Mouse (Mus musculus) intestine, embryonic 15.5 days (tissue): ENCODE measurements at regions not wholly inside any gene's neighbourhood (a gene's known extent, or its start where the extent isn't known, plus 50 kb on each side); places are given as distances from the start of the nearest gene placed in this dataset.

Experiments used
- ATAC-seq: fragments of 200-750 bp; cut with Nextera tagmentation; 2 replicates; pipeline ENCODE4 v1.8.0; 2017; ENCODE audit warnings: moderate TSS enrichment, moderate library complexity
- H3K27ac ChIP-seq: fragments of 300-500 bp; sonication (generic); 2 replicates; pipeline ENCODE4 v1.5.1; 2015; ENCODE audit warnings: mild to moderate bottlenecking, inconsistent platforms
- H3K27me3 ChIP-seq: fragments of 300-500 bp; sonication (generic); replicated peaks from 2 replicates; pipeline ENCODE4 v1.6.1; 2015; ENCODE audit warnings: inconsistent platforms
- H3K36me3 ChIP-seq: fragments of 300-500 bp; sonication (generic); 2 replicates; pipeline ENCODE4 v1.6.1; 2015; ENCODE audit warnings: inconsistent platforms
- H3K4me1 ChIP-seq: fragments of 300-500 bp; sonication (generic); replicated peaks from 2 replicates; pipeline ENCODE4 v1.6.1; 2015; ENCODE audit warnings: inconsistent platforms
- H3K4me2 ChIP-seq: fragments of 300-500 bp; sonication (generic); replicated peaks from 2 replicates; pipeline ENCODE4 v1.6.1; 2015; ENCODE audit warnings: mild to moderate bottlenecking, inconsistent platforms
- H3K4me3 ChIP-seq: fragments of 300-500 bp; sonication (generic); replicated peaks from 2 replicates; pipeline ENCODE4 v1.5.1; 2015; ENCODE audit warnings: inconsistent platforms
- H3K9ac ChIP-seq: fragments of 300-500 bp; sonication (generic); 2 replicates; pipeline ENCODE4 v1.6.1; 2015; ENCODE audit warnings: inconsistent platforms
- H3K9me3 ChIP-seq: fragments of 300-500 bp; sonication (generic); 2 replicates; pipeline ENCODE4 v1.6.1; 2016; ENCODE audit warnings: inconsistent platforms
- WGBS: fragments of 180-500 bp; shearing (Covaris S2); methylation state at CpG from one replicate; pipeline ENCODE4 v1.1.7; 2015; 5-methylcytosine and 5-hydroxymethylcytosine counted together

DNA sequence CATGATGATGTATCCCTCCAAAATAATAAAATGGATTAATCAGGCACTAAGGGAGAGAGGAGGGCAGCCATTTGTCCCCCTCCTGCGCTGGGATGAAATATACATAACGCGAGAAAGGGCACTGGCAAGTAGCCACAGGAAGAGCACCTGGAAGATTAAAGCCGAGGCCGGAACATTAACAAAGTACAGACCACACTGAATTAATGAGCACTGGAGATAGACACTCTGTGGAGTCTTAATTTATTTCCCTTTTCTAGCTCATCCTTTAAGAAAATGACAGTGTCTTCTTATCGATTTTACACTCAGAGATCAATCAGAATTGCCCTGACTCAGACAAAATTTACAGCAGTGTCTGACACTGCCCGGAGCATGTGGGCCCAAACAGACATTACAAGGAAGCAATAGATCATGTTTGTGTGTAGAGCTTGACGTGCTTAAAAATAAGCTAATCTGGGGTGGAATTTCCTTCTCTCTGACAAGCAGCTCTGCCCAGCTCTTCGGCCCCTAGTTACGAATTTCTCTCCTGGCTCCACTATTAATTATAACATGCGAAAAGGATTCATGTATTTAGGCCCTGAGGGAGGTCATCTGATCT lies 143.0 kb upstream of the Sp8 start:
- 34% methylated on average over 11 of the region's 11 CpGs for WGBS
- H3K4me2 ChIP-seq = no peak overlapping the region

DNA sequence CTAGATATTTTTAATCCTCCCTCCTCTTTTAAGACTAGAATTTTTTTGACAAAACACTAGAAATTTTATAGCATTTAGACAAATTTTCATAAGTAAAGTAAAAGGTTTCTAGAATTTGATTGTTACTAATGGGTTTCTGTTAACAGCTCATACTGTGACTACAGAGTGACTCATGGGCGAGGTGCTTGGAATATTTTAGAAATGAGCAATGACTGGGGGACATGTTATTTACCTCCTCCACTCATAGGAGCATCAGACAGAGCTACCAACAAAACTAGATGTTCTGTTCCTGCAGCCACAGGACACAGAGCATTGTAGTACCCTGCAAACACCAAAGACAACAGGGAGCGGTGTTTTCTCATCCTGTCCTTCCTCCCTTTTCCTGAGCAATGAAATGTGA lies 144.3 kb upstream of the Sp8 start:
- Histone ChIP-seq H3K9me3 (no peaks in the 10 kb centered on the region), H3K27ac (no peak overlapping the region), H3K27me3 (no peaks in the 10 kb centered on the region), H3K36me3 (no peaks in the 10 kb centered on the region), H3K4me3 (no peak overlapping the region), H3K4me1 (0 out of 2 replicates have a peak, but pooled peaks cover 3% of the 10 kb centered on the region), H3K9ac (no peak overlapping the region), H3K4me2 (no peak overlapping the region)
- 85% methylated on average over 2 of the region's 2 CpGs for WGBS
- no peak for ATAC-seq

More for the DNA sequence above, 143.0 kb upstream of the Sp8 start:
- 0 out of 2 replicates have a peak, but pooled peaks cover 3% of the 10 kb centered on the region for H3K4me1 ChIP-seq
- no peaks in the 10 kb centered on the region for H3K9me3 ChIP-seq
- no peak overlapping the region for H3K27ac ChIP-seq
- no peak overlapping the region for H3K9ac ChIP-seq
- ATAC-seq = no peak
- no peaks in the 10 kb centered on the region for H3K27me3 ChIP-seq
- H3K36me3 ChIP-seq = no peaks in the 10 kb centered on the region
- no peak overlapping the region for H3K4me3 ChIP-seq

DNA sequence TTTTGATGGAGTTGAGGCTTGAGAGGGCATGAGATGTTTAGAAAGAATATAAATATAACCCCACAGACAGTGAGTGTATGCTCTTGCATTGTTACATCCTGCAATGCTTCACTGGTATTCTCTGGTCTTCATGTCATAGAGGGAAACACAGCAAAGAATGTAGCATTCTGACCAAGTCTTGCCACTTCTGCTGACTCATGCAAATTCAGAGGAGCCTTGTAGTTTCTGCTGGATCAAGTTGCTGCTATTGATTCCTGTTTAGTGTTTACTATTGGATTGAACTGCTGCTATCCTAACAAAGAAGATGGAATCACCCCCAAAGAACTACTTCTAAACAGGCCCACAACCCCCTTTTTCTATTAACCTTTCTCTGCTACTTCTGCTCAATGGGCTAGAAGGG lies 148.0 kb upstream of the Sp8 start:
- no peaks in the 10 kb centered on the region for H3K27me3 ChIP-seq
- no peak overlapping the region for H3K4me2 ChIP-seq
- no peaks in the 10 kb centered on the region for H3K4me1 ChIP-seq
- no peak overlapping the region for H3K27ac ChIP-seq
- ATAC-seq = no peak
- no peak overlapping the region for H3K4me3 ChIP-seq
- H3K9me3 ChIP-seq = no peaks in the 10 kb centered on the region
- no peak overlapping the region for H3K9ac ChIP-seq
- no peaks in the 10 kb centered on the region for H3K36me3 ChIP-seq

DNA sequence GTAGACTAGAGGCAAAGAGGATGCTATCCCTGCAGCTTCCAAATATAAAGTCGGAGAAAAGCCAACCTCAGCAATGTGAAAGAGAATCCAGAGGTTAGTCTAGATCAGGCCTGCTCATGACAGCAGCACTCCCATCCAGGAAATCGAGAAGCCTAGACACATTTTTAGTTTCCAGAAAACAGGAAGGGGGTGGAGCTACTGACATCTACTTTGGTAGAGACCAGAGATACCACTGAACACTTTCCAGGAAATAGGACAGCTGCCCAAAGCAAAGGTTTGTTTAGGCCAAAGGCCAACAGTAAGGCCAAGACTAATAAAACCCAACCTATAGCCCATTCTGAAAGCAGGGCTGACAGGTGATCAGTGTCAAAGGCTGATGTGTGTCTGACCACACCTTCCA lies 151.4 kb upstream of the Sp8 start:
- H3K4me1 ChIP-seq = no peaks in the 10 kb centered on the region
- no peaks in the 10 kb centered on the region for H3K9me3 ChIP-seq
- H3K4me2 ChIP-seq = no peak overlapping the region
- no peak overlapping the region for H3K27ac ChIP-seq
- H3K9ac ChIP-seq = no peak overlapping the region
- H3K27me3 ChIP-seq = no peaks in the 10 kb centered on the region
- ATAC-seq = no peak
- H3K36me3 ChIP-seq = no peaks in the 10 kb centered on the region
- no peak overlapping the region for H3K4me3 ChIP-seq
- WGBS = 73% methylated on average over 2 of the region's 2 CpGs

- Histone ChIP-seq H3K4me3 (no peak overlapping the region), H3K27ac (no peak overlapping the region), H3K4me2 (no peak overlapping the region), H3K27me3 (no peaks in the 10 kb centered on the region), H3K36me3 (no peaks in the 10 kb centered on the region), H3K9me3 (no peaks in the 10 kb centered on the region), H3K4me1 (no peaks in the 10 kb centered on the region), H3K9ac (no peak overlapping the region)
- no peak for ATAC-seq
- 89% methylated on average over 1 of the region's 1 CpGs for WGBS
These were observed 163.2 kb upstream of the Sp8 start for GRCm38 (mm10) chr12:118682902-118683301.

DNA sequence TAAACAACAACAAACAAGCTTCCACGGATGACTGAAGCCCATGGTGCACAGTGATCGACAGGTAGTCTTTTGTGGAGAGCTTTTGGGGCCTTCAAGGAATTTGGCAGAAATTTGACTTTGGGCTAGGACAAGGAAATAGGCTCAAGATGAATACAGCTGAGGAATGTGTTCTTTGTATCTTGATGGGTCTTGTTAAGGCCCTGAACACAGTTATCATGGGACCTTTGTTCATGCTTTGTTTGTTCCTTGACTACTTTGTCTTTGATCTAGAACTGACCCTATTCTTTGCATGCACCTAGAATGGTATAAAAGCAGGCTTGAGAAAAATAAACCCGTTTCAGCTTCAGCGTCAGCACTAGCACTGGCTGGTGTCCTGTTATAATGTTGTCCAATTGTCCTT lies 168.1 kb upstream of the Sp8 start:
- 89% methylated on average over 4 of the region's 4 CpGs for WGBS
- H3K4me3 ChIP-seq = no peak overlapping the region
- H3K36me3 ChIP-seq = no peaks in the 10 kb centered on the region
- H3K4me1 ChIP-seq = no peaks in the 10 kb centered on the region
- H3K9ac ChIP-seq = no peak overlapping the region
- H3K9me3 ChIP-seq = no peaks in the 10 kb centered on the region
- no peak overlapping the region for H3K4me2 ChIP-seq
- H3K27ac ChIP-seq = no peak overlapping the region
- H3K27me3 ChIP-seq = no peaks in the 10 kb centered on the region
- ATAC-seq = no peak

DNA sequence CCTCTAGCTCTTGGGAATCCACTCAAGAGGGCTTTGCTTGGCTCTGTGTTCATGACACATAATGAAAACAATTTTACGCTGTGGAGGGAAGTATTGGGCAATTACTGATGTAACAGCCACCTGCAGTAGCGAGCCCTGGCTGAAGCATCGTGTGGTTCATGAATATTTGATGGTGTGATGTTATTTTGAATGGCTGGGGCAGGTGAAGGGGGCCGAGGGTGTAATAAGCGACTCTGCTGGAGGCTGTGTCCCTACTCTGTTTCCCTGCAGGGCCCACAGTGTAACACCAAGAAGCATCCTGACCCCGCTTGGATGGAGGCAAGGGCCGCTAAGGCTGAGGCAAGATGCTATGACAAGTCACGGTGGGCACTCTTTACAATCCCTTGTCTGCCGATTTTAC lies 184.6 kb upstream of the Sp8 start:
- ATAC-seq = no peak
- Histone ChIP-seq H3K27me3 (no peaks in the 10 kb centered on the region), H3K4me3 (no peak overlapping the region), H3K4me2 (no peak overlapping the region), H3K9ac (no peak overlapping the region), H3K36me3 (no peaks in the 10 kb centered on the region), H3K4me1 (no peaks in the 10 kb centered on the region), H3K27ac (no peak overlapping the region), H3K9me3 (no peaks in the 10 kb centered on the region)
- 42% methylated on average over 9 of the region's 9 CpGs for WGBS

- H3K4me2 ChIP-seq = no peak overlapping the region
These were observed 185.0 kb upstream of the Sp8 start for GRCm38 (mm10) chr12:118661214-118661486.

DNA sequence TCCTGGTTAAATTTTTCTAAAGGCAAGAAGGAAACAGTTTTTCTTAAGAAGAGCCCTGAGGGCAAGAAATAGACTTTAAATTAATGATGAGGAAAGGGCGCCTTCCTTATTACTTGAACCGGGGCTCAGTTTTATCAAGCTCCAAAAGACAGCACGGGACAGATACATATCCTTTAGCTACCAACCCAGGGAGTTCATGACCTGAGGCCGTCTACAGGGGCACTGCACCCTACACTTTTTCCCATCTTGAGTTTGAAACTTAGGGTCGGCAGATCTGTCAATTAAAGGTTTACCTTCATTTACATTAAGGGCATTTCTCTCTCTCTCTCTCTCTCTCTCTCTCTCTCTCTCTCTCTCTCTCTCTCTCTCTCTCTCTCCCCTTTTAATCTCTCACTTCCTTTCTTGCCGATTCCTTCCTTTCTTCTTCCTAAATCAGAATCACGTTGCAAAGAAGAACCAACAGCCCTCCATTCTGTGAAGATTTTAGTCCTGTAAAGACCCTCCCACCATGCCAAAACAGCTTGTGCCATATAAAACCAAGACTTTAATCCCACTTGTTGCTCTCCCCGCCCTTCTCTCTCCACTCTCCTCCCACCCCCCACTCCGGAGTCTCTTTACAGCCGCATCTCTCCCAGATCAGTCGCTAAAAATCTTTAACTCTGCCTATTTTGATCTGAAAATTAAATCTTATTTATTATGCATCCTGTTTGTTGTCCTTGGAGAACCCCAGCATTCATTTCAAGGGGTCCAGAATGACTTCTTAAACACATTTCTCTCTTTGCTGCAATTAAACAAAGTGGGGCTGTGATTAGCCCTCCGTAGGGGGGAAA lies 185.5 kb upstream of the Sp8 start:
- no peak overlapping the region for H3K4me3 ChIP-seq
- H3K27me3 ChIP-seq = no peaks in the 10 kb centered on the region
- no peak for ATAC-seq
- WGBS = 16% methylated on average over 12 of the region's 12 CpGs
- no peaks in the 10 kb centered on the region for H3K9me3 ChIP-seq
- H3K27ac ChIP-seq = no peak overlapping the region
- H3K4me2 ChIP-seq = no peak overlapping the region
- H3K4me1 ChIP-seq = no peaks in the 10 kb centered on the region
- no peak overlapping the region for H3K9ac ChIP-seq
- no peaks in the 10 kb centered on the region for H3K36me3 ChIP-seq

More at GRCm38 (mm10) chr12:118661214-118661486, 185.0 kb upstream of the Sp8 start:
- Histone ChIP-seq H3K9ac (no peak overlapping the region), H3K27ac (no peak overlapping the region), H3K36me3 (no peaks in the 10 kb centered on the region), H3K4me1 (no peaks in the 10 kb centered on the region), H3K27me3 (no peaks in the 10 kb centered on the region), H3K9me3 (no peaks in the 10 kb centered on the region), H3K4me3 (no peak overlapping the region)
- no peak for ATAC-seq
- 7% methylated on average over 5 of the region's 5 CpGs for WGBS

DNA sequence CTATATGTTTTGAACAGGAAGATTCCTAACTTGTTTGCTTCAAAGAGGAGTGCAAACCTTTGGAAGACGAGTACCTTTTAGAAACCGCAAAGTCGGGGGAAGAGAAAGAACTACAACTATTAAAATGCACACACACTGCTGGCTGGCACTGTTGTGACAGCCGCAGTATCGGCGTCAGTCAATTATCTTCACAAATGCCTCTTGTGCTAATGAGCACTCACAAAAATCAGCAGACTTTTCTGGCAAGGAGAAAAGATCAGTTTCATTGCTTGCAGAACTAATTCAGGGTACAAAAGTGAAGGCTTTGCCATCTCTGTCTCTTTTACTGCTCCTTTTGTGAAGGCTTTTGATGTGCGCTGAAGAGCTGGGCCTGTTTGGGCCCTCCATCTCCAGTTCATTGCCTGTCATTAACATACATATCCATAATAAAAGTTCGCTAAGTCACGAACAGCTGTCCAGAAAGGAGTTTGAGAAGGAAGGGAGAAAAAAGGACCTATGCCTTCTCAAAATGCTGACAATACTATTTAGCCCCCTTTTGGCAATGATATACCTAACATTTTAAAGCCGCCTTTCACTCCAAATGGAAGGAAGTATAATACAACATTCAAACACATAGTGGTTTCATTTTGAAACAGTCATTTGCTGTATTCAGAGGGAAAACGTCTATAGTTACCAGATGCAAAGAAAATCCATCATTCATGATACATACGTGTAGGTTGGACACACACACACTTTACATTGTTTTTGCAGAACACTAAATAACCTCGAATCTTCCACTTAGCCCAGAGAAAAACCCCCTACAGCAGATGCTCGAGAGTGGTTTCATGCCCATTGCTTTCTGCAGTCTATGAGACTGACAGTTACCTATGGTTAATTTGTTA lies 186.6 kb upstream of the Sp8 start:
- H3K27me3 ChIP-seq = no peaks in the 10 kb centered on the region
- no peaks in the 10 kb centered on the region for H3K4me1 ChIP-seq
- no peaks in the 10 kb centered on the region for H3K36me3 ChIP-seq
- no peak for ATAC-seq
- no peak overlapping the region for H3K27ac ChIP-seq
- H3K4me2 ChIP-seq = no peak overlapping the region
- H3K9ac ChIP-seq = no peak overlapping the region
- no peaks in the 10 kb centered on the region for H3K9me3 ChIP-seq
- H3K4me3 ChIP-seq = no peak overlapping the region
- WGBS = 59% methylated on average over 14 of the region's 14 CpGs

- 60% methylated on average over 4 of the region's 4 CpGs for WGBS
- H3K4me2 ChIP-seq = no peak overlapping the region
- no peak for ATAC-seq
These were observed 195.5 kb upstream of the Sp8 start for GRCm38 (mm10) chr12:118650483-118651160.

DNA sequence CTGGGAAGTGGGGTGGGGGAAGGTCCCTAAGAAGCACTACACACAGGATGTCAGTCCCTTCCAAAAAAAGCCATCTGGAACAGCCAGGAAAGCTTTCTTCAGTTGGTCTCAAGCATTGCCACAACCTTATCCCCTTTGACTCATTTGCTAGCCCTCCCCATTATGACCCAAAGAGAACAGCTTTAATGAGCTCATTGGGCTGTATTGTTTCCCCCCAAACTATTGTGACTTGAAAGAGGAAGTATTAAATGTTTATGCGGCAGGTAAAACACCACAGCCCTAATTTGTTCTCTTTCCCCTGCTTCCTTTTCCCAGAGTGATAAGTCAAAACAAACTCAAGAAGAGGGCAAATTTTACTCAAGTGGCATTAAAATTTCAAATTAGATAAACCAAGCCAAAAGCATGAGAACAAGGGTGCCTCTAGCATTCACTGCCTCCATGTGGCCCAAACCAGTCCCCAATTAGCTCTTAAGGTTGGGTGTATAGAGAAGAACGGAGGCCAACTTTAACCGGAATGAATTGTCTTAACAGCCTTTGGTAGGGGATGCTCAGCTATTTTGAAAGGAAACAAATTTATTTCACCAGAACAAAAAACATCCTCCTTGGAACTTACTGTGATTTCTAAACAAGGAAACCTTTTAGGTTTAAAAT lies 196.7 kb upstream of the Sp8 start:
- no peaks in the 10 kb centered on the region for H3K4me1 ChIP-seq
- H3K36me3 ChIP-seq = no peaks in the 10 kb centered on the region
- no peak overlapping the region for H3K27ac ChIP-seq
- no peak overlapping the region for H3K4me2 ChIP-seq
- H3K9me3 ChIP-seq = no peaks in the 10 kb centered on the region
- no peak overlapping the region for H3K4me3 ChIP-seq
- 84% methylated on average over 3 of the region's 3 CpGs for WGBS
- no peak overlapping the region for H3K9ac ChIP-seq
- ATAC-seq = no peak
- H3K27me3 ChIP-seq = no peaks in the 10 kb centered on the region

More at GRCm38 (mm10) chr12:118650483-118651160, 195.5 kb upstream of the Sp8 start:
- Histone ChIP-seq H3K36me3 (no peaks in the 10 kb centered on the region), H3K27ac (no peak overlapping the region), H3K27me3 (no peaks in the 10 kb centered on the region), H3K9ac (no peak overlapping the region), H3K4me1 (no peaks in the 10 kb centered on the region), H3K4me3 (no peak overlapping the region), H3K9me3 (no peaks in the 10 kb centered on the region)
